Mouse (Mus musculus) frontal cortex, postnatal 10 days (tissue): ENCODE measurements around the gene Pdik1l.
A peak's percentile ranks its signal among the peaks of the same experiment; 100 is the strongest.

Source experiments
- DNase-seq, 2 experiments: peaks; one replicate each; pipeline ENCODE4 v3.0.0; 2022; ENCODE audit warnings: low spot score in 2 of 2, mixed read lengths in 1 of 2

Pdik1l gene

DNA sequence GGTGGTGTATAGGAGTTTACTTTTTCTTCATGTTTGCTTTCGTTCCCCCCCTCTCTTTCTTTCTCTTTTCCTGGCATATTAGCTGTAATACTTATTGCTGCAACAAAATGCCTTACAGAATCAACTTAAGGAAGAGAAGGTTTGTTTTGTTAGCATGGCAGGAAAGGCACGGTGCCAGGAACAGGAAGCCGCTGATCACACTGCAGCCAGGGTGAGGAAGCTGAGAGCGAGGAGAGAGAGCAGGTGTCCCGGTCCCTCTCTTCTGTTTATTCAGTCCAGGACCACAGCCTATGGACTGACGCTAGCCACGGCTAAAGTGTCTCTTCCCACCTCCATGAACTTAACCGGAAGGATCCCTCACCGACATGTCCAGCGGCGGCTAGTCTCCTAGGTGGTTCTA lies 29.3 kb downstream of the Pdik1l start:
- no peak for DNase-seq

DNA sequence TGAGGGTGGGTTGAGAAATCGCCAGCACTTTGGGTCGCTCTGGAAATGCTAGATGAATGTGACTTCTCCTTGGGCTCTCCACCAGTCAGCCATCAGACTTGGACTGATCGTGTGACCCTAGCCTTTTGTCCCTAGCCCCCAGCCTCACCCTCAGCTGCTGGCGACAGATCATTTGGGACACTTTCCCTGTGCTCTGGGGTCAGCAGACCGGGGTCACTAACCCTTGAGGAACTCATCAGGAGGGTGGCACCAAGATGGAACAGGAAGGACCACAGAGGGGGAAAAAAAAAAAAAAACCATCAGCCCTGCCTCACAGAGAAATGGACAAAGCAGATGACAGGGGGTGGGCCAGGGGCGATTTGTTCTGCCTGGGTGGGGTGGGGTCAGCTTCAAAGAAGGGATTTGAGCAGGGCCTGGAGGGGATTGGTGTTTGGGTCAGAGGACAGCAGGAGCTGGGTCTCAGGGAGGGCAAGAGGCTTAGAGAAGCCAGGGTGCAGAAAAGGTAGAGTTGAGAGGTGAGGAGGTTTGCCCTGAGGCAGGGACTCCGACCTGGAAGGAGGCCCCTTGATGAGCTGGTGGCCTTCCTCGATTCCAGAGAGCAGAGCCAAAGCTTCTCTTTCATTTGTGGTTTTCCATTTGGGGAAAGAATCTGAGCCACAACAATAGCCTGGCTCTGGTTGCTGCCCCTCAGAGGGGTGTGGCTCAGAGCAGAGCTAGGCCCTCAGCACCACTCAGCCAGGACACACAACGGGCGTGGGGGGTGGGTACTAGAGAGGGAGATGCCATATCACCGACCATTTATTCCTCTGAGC lies 30.3 kb downstream of the Pdik1l start:
- DNase-seq, result no peak

DNA sequence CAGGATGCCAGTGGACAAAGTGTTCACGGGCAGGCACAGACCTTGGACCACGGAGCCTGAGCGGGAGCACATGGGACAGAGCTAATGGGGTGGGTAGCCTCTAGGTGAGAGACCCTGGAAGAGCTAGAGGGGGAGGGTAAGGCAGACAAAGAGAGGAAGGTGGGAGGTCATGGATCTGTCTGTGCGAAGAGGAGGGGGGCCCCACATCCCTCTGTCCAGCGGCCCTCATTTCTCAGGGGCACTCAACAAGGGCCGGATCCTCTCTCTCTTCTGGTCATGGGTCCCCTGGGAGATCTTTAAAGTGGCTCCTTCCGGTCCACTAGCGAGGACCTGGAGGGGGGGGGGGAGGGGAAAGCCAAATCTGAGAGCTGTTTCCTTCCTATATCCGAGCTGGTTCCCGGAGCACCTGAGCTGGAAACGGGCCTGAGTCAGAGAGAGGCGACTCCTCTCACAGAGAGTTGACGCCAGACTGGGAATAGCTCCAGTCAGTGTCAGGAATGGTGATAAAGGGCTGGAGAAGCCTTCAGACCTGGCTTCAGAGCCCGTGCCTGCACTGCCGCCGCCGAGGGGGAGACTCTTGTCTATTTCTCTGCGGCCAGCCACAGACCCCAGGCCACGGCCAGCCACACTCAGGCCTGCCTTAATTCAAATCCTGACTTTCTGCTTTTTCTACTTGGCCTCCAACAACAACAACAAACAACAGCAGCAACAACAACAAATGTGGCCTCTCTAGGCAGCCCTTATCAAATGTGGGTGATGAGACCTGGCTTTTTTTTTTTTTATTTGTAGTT lies 31.1 kb downstream of the Pdik1l start:
- no peak for DNase-seq

DNA sequence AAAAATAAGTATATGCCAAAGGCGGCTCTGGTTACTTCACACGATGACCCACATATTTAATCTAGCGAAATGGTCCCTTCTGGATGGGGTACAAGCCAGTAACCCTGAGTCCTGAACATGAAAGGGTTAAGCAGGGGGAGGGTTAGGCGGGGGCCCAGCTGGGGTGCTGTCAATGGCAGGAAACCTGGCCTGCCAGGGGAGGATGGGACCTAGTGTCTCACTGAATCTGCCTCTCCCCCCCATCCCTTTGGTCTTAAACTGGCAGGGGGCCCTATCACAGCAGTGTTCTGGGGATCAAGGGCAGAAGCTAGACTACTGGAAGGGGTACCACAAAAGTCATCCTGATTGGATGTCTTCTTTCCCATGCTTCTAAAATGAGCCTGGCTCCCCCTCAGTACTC lies 31.8 kb downstream of the Pdik1l start:
- no peak for DNase-seq

DNA sequence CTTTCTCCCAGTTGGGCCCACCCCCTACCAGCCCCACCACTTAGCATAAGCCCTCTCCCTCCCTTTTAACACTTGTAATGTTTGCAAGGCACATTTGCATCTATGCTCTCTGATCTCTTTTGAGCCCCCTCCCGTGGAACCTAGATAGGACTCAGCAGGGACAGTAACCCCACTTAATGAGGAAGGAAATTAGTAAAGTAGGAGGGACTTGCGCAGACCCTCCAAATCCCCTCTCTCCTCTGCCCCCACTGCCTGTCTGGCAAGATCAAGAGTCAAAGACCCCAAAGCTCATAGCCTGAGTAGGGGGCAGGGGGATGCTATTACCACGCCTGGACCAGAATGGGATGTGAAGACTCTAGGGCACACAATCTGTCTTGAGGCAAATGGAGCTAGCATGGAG lies 32.9 kb downstream of the Pdik1l start:
- no peak for DNase-seq

DNA sequence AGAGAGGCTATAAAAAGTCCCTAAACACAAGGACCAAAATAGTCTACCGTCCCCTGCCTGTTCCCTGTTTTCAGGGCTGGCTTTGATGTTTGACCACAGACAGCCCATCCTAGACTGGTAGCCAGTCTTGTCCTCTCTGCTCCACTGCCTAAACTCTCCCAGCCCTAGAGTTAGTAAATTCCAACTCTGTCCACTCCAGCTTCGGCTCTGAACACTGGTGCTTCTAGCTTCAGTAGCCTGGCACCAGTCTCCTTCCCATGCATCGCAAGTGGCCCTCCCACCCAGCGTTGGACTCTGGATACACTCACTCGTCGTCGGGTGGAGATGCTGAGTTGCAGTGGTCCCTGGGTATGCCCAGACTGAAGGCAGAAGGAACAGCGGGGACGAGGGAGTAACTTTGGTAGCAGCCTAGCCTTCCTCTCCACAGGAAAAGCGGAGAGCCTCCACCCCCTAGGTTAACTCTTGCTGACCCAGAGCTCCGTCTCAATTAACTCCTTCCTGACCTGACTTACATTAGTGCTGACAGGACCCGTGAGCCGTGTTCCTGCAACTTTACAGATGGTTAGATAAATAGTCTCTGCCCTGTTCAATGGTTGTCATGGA lies 33.9 kb downstream of the Pdik1l start, which contains the start of gene Grrp1:
Gene Grrp1, minus strand, starts transcription at position 385 of the 603 bp plus-strand sequence.
- no peak for DNase-seq

DNA sequence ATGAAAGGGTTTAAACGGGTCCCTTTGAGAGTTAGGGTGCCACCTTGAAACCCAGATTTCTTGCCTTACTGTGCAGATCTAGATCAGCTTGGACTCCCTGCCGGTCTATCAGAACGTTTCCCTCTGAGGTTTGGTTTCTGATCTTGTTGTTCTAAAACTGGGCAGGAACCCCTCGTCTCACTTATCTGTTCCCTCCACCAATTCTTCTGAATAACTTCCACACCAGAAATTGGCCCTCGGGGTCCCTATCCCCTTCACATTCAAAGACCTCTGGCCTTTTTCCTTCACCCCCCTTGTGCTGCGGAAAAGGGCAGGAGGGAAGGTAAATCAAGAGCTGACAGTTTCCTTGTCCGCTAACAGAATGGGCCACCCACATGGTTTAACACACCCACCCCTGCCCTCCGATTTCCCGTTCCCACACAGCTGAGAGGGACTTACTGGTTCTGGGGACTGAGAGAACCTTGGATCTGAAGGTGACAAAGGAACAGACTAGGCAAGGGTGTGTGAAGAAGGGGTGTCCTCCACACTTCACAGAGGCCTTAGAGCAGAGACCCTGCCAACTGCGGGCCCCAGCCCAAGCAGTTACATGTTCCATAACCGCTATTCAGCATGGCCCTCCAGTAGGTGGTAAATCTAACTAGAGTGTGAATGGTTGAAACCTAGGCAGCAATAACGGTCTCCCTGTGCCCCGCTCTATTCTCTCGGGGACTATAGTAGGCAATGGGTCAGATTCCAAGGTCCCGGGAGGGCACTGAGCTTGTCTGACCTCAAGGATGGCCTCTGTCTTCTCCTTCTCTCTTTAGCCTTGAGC lies 34.6 kb downstream of the Pdik1l start:
- no peak for DNase-seq

DNA sequence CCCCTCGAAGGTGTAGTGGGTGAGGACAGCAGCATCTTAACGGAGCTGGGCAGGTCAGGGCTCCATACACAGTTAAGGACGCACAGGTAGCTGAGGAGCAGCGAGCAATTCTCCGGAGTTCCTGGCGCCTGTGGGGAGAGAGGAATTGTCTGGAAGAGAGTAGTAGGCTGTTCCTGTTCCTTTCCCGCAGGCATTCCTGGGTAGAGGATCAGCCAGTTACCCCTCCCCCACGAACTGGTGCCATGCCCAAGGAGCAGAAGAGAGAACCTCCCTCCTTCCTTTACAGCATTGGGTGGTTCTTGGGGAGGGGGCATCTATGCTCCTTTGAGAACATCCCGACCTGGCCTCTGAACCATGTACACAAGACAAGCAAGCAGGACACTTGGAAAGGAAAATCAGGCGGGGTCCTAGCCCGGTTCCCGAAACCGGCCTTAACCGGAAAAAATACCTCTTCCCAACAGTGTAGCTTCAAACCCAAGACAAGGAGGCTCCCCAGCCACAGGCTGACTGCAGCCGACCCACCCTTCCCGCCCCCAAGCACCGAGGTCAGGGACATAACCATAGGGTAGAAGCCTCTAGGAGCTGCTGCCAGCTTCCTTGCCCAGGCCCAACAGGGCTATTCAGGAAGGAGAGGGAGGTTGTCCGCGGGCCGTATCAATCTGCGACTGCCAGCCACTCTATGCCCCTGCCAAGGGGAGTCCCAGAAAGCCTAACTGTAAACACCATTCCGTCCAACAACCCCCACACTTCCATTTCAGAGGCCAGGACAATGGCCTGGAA lies 35.4 kb downstream of the Pdik1l start:
- DNase-seq, result no peak

DNA sequence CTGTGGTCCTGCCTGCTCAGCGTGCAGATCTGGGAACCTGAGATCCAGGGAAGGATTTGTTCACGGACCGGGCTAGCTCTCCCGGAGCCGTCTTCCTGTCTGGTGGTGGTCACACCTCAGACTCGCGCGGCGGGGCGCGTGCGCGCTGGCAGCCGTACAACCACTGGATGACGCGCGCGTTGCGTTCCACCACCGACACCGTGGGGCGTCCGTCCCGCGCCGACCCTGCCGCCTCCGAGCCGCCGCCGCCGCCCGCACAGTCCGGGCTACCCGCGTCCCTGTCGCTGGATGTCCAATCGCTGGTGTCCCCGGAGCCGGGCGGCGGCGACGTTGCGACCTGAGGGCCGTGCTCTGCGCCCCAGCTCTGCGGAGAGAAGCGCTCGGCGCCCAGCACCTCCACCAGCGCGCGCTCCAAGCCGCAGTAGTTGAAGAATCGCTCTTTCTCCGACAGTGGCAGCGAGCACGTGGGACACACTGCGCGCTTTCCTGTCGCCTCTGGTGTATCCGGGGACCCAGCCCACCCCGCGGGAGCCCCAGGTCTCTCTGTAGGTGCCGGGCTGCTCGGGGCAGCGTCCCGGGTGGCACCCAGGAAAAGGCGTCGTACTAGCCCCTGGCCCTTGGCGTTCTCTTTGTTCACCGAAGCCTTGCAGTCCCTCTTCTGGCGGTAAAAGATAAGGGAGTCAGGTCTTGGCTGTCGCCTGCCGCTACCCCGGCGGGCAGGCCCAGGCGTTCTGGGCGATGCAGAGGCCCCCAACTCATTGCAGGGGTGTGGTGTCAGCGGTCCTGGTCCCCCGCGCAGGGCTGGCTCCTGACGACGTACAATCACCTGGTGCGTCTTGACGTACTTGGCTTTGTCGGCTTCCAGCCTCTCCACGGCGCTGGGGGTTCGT lies 36.2 kb downstream of the Pdik1l start:
- DNase-seq, result peak; percentile 33 to 45

DNA sequence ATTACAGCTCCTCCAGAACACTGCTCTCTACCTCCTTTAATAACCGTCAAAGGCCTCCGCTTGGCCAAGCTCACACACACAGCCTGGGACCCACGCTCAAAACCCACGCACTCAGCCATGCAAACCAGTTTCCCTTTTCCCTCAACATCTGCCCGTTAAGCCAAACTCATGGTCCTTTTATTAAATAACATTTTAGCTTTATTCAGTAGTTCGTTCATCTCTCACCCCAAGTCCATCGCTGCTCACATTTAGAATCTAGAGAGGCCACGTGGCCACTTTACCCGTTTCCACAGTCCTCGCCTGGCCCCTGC lies 36.8 kb downstream of the Pdik1l start:
- DNase-seq, result no peak

DNA sequence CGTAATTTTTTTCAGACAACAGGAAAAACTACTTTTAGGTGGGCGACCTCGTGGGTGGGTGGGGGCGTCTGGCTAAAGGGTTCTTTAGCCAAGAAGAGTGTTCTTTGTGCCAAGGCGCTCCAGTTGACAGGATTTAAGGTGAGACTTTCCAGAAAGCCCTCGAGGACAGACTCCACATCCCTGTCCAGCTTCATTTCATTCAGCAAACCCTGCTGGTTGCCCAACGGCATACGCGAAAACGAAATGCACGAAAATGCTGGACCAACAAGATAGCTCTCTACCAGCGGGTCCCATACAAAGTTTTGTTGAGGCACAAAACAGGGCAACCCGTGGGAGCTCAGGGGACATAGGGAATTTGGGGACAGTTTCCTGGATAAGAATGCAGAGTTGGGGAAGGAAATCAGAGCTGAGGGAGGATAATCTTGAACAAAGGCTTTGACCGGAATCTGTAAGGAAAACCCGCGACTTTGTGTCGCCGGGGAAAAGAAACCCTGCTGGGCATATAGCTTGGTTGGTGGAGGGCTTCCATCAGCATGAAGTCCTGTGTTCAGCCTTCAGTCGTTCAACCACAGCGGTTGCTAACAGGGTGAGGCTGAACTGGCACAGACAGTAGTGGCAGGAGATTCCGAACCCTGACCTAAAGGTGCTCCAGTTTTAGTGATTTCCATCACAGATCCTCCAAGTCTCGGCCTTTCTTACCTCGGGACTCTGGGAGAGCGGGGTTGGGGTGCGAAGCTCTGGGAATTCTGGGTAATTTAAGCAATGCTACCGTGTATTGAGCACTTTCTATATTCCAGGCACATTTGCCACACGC lies 37.4 kb downstream of the Pdik1l start:
- DNase-seq, result no peak

DNA sequence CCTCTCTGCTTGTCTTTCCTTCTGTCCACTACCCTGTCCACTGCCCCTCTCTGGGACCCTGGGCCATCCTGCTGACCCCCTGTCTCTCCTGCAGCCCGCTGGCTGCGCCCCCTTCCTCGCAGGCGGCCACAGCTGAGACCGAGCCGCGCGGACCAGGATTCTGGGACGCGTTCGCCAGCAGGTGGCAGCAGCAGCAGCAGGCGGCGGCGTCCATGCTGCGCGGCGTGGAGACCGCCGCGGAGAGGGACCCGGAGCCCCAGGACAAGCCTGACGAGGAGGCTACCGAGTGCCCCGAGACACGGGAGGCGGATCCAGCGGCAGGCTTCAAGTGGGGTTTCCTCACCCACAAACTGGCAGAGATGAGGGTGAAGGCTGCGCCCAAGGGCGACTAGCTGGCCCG lies 38.0 kb downstream of the Pdik1l start:
- DNase-seq, result peak in 1 of 2 experiments; percentile 65

DNA sequence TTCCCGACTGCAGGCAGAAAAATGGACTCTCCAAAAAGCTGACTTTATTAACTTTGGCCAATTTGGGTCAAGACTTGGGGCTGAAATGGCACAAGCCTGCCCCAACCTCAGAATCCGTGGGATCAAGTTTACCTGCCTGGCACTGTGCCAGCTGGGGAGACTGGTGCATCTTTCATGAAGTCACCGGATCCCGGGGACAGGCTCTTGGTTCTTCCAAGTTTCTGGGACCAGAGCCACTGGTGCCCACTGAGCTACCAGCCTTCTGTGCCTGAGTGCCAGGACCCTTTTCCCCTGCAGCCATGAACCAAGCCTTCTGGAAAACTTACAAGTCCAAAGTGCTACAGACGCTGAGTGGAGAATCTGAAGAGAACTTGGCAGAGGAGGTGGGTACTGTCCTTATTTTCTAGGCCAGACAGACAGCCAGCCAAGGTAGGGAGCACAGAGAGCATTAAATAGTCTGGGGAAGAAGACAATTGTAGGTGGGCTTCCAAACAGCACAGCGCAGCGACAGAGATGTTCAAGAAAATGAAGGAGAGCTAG lies 40.9 kb downstream of the Pdik1l start, which contains the start of gene Gm30191:
Gene Gm30191, plus strand, starts transcription at position 217 of the 540 bp plus-strand sequence.
- DNase-seq, result no peak

DNA sequence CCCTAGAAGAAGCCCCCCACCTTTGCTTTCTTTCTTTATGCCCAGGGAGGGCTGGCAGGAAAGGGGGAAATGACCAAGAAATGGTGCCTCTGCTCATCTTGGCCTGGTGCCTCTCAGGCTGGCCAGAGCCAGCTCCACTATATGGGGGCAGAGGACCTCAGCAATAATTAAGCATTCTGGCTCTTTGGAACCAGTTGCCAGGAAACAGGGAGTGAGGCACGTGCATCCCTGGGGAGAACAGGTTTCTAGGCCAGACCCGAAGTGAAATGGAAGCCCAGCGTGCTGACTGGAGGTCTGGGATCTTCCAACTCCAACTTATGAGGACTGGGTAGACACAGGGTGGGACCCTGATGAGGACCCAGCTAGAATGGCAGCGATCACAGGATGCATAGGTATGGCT lies 41.4 kb downstream of the Pdik1l start:
- no peak for DNase-seq

DNA sequence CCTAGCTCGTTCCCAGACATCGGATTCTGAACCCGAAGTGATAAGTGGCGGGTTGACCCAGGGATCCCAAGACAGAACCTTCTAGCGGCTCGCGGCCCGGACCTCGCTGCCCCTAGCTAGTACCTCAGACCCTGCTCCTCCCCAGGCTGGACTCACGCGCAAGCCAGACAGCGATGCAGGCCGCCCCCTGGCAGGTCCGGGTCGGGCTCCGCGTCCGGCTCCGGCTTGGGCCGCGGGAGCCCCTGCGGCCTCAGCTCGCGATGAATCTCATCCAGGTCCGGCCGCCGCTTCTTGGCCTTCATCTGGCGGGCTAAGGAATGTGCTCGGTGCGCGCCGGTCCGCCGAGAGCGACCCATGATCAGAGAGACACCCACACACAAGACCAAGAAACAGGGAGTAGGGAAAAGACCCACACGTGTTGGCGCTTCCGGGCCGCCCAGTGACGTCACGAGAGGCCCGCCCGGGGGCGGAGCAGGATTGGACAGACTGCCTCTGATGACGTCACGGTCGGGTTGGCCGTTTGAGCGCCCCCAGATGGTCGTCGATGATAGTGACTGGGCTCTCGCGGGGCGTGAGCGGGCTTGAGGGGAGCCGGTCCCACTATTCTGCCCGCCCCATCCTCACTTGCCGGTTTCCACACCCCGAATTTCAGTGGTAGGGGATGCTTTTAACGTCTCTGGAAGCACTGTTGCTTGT lies 42.4 kb downstream of the Pdik1l start, which contains the start of gene Zfp593:
Gene Zfp593, minus strand, starts transcription at position 445 of the 696 bp plus-strand sequence.
- DNase-seq, result peak; percentile 91 to 94

DNA sequence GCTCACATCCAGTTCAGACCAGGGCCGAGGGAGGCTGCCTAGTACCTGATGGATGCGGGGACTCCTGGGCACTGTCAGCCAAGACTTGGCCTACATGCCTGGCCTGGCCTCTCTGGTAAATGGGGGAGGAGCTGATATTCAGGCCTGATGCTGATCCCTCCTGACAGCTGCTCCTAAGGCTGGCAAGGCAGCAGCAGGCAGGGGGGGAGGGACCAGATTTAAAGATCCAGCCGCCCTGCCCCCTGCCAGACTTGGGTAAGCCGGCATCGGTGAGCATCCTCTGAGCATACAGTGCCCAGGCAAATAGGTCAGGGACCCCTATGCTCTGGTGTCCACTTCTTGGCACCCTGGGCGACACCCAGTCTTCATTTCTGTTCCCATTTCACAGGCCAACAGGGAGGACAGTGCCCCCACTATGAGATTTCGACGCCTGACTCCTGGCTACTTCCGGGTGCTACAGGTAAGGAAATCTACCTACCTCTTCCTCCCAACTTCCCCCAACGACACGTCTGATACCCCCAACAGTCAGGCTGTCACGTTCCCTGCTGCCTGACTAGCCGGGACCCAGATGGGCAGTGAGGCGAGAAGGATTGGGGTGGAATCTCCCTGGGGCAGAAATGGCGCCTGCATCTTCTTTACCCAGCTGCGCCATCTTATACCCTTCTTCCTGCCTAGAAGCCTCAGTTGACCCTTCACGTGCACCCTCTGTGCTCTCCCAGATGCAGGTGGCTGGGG lies 44.0 kb downstream of the Pdik1l start, which contains the start of gene E130218I03Rik:
Gene E130218I03Rik, plus strand, starts transcription at position 147 of the 735 bp plus-strand sequence.
- DNase-seq, result no peak

DNA sequence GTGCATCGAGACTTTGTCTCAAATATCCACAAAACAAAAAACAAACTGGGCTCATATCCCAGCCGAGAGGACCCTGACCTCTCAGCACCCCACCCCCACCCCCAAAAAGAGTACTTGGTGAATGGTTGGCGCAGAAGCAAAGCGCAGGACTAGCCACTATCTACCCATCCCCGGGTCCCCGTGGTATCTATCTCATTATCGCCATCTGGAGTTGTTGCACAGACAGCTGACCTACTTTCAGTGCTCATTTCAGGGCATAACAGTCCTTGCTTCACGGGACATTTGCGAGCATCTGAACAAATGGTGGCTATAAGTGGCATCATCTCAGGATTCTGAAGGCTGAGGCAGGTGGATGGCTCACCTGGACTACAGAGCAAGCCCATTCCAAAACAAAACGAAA lies 49.0 kb downstream of the Pdik1l start:
- DNase-seq, result no peak
